Mouse (Mus musculus): Measurements from ENCODE around the gene Six3.

Gene Six3

GRCm38 (mm10) chr17:85612526-85613265 lies 712 bp upstream of the Six3 start:
- no peak for DNase-seq (ENCODE audit: low spot score in 2 of 2)

DNA sequence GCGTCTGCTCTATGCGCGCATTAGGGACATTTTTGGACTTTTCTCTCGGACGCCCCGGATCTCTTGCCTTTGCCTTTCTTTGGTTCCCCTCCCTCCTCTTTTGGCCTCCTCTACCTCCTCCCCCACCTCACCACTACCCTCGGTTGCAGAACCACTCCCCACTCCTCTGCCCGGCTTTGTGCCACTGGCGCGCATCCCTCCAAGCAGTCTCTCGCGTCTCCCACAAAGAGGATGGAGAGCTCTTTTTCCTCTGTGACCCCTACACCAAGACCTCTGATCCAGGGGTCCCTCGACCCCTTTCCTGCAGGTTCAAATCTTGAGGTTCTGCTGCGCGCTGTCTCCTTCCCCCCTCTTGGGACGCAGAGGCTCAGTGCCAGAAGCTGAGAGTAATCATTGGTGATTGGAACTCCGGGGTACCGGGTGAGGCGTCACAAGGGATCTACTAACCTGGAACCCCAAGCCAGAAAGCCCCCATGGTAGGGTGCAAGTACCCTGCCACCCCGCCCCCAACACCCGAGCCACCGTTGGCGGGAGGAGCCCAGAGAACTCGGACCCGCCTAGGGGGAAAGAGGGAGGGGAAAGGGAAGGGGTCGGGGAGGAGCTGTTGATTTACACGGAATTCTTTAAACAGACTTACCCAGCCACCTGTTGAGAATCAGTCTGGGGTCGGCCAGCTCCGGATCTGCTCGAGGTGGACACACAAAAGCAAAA lies 758 bp downstream of the Six3 start:
- DNase-seq (ENCODE audit: low spot score in 2 of 2) = no peak

GRCm38 (mm10) chr17:85614722-85615331 lies 1.4 kb downstream of the Six3 start:
- no peak for DNase-seq (ENCODE audit: low spot score in 2 of 2)

- no peak for DNase-seq (ENCODE audit: low spot score in 2 of 2)
These were observed 2.2 kb downstream of the Six3 start for GRCm38 (mm10) chr17:85615586-85615985.

DNA sequence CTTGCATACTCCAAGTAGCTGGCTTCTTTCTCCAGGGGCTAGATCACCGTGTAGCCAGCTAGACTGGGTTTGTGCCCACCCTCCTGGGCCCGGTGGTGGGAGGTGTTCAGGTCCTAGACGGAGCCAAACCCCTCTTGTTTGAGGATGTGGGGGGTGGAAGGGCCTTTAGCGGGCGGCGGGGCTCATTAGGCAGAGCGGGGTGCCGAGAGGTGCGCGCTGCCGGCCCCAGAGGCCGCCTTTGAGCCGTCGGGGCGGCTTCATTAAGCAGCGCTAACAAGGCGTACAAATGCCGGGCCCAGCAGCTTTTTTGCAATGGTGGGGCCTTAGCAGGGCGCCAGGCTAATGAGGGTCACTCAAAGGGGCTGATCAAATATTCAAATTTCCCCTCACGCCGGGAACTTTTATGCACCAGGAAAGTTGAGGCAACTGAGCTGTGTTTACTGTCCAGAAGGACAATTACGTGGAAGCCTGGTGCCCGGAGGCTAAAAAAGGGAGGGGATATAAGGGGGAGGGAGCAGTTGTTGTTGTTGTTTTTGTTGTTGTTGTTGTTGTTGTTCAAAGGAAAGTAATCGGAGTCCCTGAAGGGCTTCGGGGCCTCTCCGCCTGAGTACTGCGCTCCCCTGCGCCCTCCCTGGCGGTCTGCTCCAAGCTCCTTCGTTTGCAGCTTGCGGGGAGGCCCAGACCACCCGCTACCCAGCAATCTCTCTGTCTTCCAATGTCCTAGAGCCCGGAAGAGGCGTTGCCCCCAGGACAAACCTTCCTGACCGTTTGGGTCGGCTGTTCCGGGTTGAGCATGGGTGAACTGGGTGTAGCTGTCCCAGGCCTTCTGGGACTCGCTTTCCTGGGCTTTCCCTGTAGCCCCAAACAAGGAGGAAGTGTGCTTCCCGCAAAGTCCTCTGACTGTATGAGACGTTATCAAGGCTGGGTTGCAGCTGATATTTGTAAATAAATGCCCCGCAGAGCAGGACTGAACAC lies 3.4 kb downstream of the Six3 start:
- DNase-seq (ENCODE audit: low spot score in 2 of 2) = no peak

- no peak for DNase-seq (ENCODE audit: low spot score in 2 of 2)
These were observed 4.4 kb downstream of the Six3 start for GRCm38 (mm10) chr17:85617566-85618358.

- no peak for DNase-seq (ENCODE audit: low spot score in 2 of 2)
These were observed 5.1 kb downstream of the Six3 start for GRCm38 (mm10) chr17:85618359-85619112.

DNA sequence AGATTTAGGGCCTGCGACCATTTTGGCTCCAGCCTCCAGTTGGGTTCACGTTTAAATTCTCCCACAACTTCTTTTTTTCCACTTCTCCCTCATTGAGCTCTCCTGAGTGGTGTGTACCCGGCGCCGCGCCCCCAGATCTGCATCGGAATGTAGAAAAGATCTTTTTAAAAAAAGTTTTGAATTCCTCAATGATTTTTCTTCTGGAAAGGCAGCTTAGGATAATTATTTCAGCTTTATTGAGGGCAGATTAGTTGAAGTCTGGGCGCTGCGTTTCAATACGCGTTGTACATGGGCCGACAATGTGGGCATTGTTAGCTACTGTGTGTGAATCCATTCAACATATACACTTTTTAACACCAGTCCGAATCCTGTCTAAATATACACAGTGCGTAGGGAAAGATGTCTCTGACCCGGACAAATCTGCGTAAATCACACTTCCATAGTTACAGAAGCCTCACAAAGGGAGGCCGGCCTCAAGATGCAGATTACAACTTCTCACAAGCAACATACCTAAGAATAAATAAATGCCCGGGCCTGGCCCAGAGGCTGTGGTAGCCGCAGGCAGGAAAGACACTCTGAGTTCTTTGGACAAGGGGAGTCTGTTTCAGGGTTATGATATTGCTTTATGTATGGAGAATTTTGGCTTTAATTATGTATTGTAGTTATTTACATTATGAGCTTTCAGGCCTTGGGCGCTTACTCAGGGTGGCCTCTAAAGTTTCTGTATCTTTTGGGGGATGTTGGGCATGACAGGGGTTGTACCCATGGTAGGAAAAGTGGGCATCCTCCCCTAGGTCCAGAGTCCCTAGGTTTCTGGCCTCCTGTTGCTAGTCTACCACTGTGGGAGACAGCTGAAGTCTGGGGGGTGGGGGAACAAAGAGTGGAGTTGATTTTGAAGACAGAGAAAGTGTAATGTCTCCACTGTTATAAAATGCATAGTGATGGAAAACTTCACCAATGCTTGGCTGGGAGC lies 6.0 kb downstream of the Six3 start:
- no peak for DNase-seq (ENCODE audit: low spot score in 2 of 2)

DNA sequence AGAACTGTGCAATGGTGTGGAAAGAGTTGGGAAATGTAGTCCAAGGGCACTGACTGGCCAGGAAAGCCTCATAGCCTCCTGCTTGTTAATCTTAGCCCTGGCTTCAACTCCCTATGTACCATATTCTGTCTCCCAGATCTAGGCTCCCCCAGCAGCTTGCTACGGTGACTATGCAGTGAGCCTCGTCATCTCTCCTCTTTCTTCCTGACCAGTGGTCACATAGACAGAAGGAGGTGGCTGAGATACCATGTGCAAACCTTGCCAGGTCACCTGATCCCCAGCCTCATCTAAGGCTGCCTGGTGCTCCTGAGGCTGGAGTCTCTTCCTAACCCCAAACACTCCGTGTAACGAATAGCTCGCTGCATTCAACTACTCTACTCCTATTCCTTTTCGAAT lies 6.7 kb downstream of the Six3 start:
- DNase-seq (ENCODE audit: low spot score in 2 of 2) = no peak

- no peak for DNase-seq (ENCODE audit: low spot score in 2 of 2)
These were observed 7.5 kb downstream of the Six3 start for GRCm38 (mm10) chr17:85620680-85621504.

GRCm38 (mm10) chr17:85621505-85622310 lies 8.3 kb downstream of the Six3 start:
- DNase-seq (ENCODE audit: low spot score in 2 of 2) = no peak

GRCm38 (mm10) chr17:85622493-85623157 lies 9.2 kb downstream of the Six3 start:
- DNase-seq (ENCODE audit: low spot score in 2 of 2) = no peak

GRCm38 (mm10) chr17:85623161-85624050 lies 10.0 kb downstream of the Six3 start:
- DNase-seq (ENCODE audit: low spot score in 2 of 2) = no peak

- DNase-seq (ENCODE audit: low spot score in 2 of 2) = no peak
These were observed 10.6 kb downstream of the Six3 start for GRCm38 (mm10) chr17:85624051-85624420.
